Mouse (Mus musculus): ENCODE measurements around the gene Lmntd2.

- TF ChIP-seq CTCF (IDR thresholded peaks at IDR 0.05; ENCODE audit: control insufficient read depth, insufficient read depth, insufficient replicate concordance, low read depth, low read length): no peak
- TF ChIP-seq POLR2A (IDR thresholded peaks at IDR 0.05; ENCODE audit: control insufficient read depth, low read depth, low read length): no peak
Measured at GRCm38 (mm10) chr7:141206182-141206937, 7.5 kb downstream of the Lmntd2 start.

All from testis, adult 2 months (tissue).